Mouse (Mus musculus): ENCODE data around the gene Glrx.
"Not testable (repeated sequence)": the region's sequence is repeated elsewhere in the genome, so short reads cannot be mapped to it uniquely, and the experiment has no call there.

Gene Glrx

DNA sequence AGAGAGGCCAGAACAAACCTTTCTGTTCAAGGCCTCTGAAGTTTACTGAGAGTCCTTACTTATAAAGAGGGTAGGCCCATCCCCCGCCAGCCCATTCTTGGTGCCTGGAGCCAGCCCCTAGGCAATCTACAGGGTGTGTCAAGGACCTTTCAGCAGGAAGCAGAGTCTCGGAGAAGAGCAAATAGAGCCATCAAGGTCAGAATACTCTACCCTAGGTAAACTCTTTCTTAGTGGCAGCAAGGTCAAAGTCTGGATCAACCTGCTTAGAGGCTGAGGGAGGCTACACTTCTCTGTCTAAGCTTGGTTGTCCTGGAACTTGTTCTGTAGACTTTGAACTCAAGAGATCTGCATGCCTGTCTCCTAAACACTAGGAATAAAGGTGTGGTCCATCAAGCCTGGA, 4.2 kb upstream of the Glrx start:
- DNase-seq (ENCODE audit: low spot score in 2 of 2) = no peak

DNA sequence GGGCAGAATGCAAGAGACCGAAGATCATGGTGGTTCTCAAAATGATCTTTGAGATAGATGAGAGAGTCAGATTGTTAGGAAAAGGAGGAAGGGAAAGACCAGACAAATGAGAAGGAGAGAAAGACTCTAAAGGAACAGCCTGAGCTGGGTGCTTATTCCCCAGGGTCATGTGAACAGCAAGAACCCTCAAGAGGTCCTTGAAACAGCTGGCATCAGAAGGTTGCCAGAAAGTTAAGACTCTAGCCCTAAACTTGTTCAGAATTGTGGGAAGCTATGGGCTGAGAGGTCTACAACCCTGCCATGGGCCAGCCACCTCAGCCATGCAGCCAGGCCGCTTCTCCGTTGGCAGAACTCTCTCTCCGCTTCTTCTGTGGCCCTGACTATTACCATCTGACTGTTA, 1.2 kb upstream of the Glrx start:
- no peak for DNase-seq (ENCODE audit: low spot score in 2 of 2)

DNA sequence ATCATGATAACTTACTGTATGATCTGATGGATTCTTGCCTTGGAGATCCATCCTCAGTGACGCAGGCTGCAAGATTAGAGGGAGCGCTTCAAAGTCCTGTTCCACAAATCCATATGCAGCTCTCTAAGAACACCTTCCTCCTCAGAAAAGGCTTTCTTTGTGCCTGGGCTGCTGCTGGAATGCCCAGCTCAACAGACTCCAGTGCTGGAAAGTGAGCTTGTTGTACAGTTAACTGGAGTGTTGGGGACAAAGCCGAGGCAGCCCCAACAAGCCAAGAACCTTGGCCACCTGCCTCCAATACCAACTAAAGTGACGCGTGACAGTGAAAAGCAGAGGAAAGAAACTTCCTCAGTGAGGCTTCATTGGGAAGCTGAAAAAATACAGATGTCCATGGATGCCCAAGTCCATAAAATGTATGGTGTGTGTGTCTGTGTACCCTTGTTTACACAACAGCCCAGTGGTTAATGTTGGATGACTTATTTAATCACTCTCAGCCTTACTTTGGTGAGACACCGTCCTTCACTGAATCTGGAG, 1.2 kb downstream of the Glrx start:
- no peak for DNase-seq (ENCODE audit: low spot score in 2 of 2)

DNA sequence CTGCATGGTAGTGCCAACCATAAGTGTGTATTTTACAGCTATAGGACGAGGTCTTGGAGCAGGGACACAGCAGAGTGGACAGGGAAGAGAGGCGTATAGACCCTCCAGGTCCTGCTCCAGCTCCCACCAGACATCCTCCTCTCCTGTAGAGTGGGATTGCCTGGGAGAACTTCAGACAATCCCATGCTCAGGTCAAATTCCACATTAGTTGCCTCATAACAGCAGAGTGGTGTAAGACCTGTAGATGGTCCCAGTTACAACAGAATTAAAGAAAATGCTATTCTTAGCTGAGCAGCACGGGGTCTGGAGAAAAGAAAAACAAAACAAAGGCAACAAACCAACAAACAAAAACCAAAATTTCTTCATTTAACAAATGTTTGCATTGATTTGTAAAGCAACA, 2.3 kb downstream of the Glrx start:
- no peak for DNase-seq (ENCODE audit: low spot score in 2 of 2)

DNA sequence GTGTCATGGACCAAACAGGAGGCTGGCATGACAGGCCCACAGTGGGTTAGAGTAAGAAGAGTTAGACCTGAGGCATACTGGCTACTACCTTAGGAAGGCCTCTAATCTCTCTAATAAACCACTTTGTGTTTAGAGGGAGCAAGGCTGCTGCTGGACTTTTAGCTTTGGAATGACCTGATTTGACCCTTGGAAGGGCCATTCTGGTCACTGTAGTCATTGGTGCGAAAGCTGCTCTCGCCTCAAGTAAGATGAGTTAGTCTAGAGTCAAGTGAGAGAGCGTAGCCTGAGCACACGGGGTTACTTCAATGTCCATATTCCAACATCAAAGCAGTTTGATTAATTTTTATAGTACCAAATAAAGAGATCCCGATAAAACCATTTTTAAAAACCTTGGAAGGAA, 3.7 kb downstream of the Glrx start:
- DNase-seq (ENCODE audit: low spot score in 2 of 2) = no peak

DNA sequence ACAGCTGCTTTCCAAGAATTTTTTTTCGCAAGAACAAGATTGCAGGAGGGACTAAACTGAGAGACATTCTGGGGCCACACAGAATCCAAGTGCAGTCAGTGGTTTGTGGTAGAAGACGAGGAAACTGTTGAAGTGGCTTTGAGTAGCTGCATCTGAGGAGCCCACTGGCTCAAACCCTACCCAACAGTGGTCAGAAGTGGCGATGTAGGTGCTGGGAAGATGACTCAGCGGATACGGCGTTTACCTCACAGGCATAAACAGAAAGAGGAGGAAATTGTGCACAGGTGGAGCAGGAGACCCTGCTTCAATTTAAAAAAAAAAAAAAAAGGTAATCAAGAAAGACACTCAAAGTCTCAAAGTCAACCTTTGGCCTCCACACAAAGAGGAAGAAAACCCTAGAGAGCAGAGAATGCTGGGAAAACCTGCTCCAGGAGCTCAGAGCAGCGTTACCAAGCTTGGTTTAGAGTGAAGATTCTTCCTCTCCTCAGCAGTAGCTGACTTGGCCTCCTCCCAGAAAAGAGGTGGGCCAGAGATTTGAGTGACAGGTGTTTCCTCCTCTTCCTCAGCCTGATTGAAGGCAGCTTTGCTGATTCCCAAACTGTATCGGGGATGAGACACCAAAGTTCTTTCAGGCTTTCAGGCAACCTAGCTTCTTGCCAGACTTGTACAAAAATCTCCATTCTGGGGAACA, 4.5 kb downstream of the Glrx start:
- no peak for DNase-seq (ENCODE audit: low spot score in 2 of 2)

DNA sequence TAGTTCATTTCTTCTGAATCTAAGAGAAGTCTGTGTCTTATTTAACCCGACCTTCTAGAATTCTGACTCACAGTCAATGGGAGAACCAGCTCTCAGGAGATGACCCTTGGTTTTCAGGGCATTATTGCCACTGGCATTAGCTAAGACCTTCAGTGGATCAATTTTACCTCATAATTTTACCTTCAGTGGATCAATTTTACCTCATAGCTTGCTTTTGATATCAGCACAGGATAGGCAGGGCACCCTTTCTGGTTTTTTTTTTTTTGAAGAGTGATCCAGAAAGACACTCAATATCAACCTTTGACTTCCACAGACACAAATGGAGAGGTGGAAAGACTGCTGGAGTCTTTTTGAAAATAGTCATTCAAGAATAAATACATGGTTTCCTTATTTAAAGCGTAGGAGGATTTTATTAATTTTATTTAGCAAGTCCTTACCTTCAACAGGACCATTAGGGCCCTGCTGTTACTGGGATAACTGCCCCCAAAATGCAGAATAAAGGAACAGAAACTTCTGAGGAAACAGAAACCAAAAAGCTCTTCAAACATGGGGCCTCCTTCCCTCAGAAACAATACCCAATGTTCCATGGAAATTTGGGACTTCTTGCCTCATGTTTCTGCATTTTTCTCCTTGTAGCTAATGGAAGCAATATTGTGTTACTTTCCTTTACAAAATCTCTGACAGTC, 5.3 kb downstream of the Glrx start:
- no peak for DNase-seq (ENCODE audit: low spot score in 2 of 2)

DNA sequence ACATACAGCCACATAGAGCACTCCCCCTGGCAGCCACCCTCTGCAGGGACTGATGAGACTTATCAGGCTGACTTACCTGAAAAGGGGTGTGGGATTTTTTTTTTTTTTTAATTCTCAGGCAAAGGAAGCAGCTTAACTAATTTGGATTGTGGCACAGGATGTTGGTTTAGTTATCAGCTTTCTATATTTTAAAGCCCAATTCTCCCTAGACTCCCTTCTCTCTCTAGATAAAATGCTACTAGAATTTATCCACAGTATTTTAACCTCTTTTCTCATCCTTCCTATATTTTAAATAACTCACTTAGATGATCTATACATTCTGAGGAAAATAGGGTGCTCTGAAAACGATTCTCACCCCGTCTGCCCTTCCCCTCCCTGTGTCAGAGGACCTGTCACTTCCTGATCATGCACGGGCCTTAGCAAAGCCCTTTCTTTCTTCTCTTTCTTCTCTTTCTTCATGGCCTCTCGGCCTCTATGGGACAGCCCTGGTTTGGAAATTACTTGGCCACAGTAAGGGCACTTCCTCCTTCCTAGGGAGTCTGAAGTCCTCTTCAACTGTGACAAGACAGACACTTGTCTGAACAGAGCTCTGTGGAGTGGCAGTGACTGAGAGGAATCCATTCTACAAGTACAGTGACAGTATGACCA, 6.0 kb downstream of the Glrx start:
- no peak for DNase-seq (ENCODE audit: low spot score in 2 of 2)

DNA sequence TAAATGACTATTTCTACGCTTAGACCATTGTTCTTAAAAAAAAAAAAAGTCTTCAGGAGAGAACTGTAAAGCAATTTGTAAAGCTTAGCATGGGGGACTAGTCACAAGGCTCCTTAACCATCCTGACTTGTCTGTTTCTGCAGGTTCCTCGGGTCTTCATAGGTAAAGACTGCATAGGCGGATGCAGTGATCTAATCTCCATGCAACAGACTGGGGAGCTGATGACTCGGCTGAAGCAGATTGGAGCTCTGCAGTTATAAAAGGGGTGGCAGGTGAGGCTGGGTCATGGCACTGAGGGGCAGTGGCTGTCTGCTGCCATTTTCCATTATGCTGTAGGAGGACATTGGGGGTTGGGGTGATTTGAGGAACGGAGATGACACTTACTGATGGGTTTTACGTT, 7.4 kb downstream of the Glrx start:
- no peak for DNase-seq (ENCODE audit: low spot score in 2 of 2)

DNA sequence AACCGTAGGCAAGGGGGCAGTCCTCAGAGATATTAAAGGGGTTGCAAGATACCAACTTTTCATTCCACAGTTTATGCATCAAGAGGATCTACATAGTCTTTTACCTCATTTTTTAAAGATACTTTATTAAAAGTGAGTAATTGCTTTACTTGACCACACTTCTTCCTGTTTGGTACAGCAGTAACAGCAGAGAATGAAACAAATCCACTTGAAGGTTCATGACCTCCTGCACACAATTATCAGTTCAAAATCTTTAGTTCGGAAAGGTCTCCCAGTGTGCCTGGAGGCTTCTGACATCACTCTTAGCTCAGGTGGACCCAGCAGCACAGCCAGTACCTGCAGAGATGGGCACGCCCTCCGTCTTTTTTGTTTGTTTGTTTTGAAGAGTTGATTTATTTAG, 12.4 kb downstream of the Glrx start:
- DNase-seq (ENCODE audit: low spot score in 2 of 2) = no peak

DNA sequence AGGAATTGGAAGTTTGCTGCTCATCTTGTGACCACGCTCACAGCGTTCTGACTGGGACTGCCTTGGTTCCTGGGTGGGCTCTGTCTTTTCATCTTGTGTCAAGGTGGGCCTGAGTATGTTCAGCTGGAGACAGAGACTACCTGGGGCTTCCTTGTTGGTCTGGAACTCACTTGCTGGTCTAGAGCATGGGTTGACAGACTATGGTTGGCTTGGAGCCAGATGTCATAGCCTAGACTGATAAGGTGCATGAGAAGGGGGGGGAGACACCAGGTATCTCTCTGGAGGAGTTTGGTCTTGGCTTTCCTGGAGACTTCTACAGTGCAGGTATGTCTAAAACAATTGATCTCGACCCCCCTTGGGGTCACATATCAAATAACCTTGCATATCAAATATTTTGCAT, 13.4 kb downstream of the Glrx start:
- no peak for DNase-seq (ENCODE audit: low spot score in 2 of 2)

DNA sequence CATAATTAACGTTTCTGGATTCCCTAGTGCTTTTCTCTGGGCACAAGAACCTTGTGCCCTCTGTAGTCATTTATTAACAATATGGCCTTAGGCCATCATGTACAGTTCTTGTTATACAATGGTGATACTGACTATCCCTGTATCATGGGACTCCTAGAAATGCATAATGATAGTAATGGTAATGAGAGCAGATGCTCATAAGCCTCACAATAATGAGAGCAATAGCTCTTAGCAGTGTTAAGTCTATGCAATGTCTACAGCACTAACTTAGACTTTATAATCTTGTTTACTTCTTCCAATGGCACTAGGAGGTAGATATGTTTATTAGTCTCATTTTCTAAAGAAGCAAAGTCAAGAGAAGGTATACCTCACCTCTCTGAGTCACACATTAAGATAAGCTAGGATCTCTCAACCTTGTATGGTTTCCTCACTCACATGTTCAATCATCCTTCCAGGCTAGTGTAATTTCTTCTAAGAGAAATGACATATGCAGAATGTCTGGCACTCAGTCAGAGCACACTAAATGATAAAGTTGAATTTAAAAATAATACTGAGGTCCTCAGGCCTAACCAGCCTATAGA, 19.7 kb downstream of the Glrx start:
- no peak for DNase-seq (ENCODE audit: low spot score in 2 of 2)

DNA sequence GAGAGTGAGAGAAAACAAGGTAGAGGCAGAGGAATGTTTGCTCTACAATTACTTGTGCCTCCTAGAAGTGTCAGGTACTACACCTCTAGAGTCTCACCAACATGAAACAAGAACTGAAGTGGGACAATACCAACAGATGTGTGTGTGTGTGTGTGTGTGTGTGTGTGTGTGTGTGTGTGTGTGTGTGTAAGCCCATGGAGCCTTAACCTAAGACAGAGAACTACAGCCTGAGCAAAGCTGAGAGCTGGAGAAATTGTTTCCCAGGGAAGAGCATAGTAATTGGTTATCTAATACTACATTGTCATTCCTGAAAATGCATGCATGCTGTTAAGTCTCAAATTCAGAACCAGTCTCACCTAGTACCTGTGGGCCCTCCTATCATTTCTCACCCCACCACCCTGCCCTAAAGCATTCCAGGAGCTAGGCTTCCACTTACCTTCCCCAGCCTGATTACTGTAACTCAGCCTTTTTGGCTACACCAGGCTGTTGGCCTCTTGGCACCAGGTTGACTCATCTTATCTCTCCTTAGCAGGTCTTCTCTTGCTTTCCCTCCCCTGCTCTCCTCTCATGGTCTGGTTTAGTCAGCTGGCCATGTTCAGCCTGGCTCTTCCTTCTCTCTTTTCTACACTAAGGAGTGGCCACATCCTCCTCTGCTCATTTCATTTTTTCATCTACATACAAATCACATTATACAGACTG, 26.0 kb downstream of the Glrx start:
- DNase-seq (ENCODE audit: low spot score in 2 of 2) = no peak

DNA sequence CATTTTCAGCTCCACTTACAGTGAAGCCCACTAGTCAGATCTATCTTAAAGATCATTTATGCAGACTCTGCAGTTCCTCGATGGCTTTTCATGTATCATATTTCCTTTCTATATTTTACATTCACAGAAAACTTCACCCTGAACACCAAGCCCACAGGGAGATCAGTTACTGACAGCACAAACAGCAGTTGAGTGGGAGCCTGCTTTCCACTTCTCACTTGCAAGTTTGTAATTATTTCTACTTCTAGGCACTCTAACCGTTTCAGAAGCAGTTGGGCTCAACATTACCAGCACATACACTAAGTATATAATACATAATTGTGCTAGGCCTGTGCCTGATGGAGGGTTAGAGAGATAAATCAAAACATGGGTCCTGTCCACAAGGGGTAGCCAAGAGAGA, 28.2 kb downstream of the Glrx start:
- DNase-seq (ENCODE audit: low spot score in 2 of 2) = no peak

DNA sequence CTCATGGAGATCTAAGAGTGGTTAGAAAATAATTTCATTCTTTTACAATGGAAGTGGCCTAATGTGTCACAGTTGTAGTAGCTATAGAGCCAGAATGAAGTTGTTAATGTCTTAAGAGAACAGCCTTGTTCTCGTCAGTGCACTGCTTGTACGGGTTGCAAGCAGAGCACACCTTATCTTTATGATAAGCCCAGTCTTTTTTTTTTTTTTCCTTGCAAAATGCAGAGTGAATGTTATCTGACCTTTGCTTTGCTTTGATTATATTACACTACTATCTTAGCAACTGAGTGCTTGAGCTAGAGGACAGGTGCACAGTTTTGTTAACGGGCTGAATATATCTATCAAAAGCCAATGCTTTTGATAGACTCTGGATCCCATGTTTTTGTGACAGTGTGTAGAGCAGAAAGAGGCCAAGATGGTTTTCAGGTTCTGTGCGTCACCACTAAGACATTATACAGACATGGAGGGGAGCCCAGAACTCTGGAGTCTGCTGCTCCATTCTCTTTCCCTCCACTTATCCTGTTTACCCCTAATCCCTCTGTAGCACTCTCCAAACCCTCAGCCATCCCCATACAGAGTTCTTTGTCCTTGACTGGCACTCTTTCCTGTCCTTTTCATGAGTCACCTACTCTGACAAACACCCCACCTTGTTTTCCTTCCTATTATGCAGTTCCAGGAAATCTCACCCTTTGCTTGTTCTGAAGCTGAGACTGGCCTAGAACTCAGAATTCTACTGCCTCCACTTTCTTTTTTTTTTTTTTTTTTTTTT, 35.1 kb downstream of the Glrx start:
- no peak for DNase-seq (ENCODE audit: low spot score in 2 of 2)

DNA sequence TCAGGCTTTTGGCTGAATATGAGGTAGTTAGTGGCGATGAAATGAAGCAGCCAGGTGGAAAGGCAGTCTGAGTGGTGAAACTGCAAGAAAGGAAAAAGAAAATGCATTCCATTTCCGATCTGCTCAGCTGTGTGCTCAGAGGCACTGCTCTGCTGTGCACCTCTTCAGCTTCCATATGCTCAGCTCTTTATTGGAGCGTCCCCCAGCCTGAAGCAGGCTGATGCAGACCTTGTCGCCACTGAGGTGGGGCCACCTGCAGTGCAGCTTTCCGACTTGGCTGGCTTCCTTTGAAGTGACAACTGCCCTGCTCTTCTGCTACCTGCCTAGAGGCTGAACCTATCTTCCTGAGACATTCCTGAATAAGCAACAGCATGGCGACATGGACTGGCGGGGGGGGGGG, 36.5 kb downstream of the Glrx start:
- not testable (repeated sequence) for DNase-seq (ENCODE audit: low spot score in 2 of 2)

DNA sequence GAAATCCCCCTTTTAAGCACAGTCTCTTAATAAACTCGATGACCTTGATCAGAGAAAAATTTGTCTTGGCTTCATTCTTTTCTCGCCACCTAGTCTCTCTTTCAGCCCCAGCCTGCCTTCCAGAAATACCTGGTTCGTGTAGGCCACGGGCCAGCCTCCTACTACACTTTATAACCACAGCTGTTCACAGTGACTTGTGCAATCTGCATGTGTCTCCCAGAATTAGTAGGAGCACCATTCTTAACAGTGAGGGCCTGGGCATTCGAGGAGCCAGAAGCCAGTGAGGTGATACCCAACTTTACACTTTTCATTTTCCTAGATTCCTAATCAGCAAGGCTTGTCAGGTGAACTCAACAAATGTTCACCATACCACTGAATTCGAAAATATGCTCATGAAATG, 36.9 kb downstream of the Glrx start:
- no peak for DNase-seq (ENCODE audit: low spot score in 2 of 2)

DNA sequence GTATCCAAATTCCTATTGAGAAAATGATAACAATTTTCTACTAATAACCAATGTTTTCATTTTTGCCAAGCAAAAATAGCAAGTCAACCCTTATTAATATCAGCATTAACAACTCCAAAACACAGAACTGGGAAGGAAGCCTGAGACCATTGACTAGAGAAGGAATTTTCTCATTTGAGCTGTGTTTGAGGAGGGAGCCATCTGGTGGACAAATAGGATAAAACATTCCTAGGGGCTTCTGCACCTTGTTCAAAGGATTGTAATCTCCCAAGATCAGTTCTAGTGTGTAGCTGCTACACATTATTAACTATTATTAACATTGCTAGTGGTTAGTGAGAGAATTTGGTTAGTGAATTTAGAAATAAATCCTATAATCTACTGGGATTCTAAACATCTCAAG, 38.2 kb downstream of the Glrx start:
- DNase-seq (ENCODE audit: low spot score in 2 of 2) = peak in 1 of 2 experiments; percentile 34

DNA sequence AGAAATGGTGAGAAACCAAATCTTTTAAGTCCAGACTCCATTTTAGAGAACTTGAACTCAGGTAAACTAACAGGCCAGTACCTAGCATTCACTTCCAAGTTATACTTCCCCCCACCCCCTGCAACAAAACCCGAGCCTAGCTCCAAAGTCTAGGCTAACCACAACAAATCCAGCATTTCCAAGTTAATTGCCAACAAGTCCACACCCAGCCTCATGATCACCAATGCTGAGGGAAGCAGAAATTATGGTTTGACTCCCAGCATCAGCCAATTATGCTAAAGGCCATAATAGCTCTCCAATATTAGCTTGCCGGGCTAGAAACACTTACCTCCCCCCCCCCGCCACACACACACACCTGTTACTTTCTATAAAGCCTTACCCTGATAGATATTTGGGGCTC, 40.1 kb downstream of the Glrx start:
- no peak for DNase-seq (ENCODE audit: low spot score in 2 of 2)

DNA sequence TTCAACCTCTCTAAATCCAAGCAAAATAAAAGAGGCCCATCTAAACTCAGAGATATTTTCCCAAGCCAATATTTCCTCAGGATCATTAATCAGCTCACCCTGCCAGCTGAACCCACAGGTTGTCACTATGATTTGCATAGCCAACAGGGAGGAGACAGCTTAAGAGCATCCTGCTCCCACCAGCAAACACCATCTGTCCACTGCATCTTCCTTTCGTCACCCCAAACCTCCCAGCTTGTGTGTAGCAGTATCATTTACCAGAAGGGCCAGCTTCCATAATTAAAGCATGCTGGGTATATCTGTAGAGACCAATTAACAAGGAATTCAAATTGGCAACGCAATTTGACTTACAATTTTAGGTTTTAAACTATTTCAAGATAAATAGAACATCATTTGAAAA, 40.8 kb downstream of the Glrx start:
- no peak for DNase-seq (ENCODE audit: low spot score in 2 of 2)

DNA sequence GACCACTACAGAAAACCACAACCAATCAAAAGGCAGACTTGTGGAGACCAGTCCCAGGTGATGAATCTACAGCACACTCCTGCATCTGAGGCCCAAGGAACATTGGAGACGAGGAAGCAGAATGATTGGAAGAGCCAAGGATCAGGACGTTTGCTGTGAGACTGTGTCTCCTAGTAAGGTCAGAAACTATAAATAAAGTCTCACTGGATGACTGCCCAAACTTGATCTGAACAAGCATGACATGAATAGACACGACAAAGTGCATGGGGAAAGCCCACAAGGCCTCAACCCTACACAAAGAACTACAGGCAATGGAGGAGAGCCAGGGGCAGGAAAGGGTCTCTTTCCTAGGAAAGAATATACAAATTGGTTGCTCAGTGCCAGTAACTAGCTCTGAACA, 44.1 kb downstream of the Glrx start:
- no peak for DNase-seq (ENCODE audit: low spot score in 2 of 2)
